Mouse (Mus musculus): Measurements from ENCODE around the gene Slc25a3.

DNA sequence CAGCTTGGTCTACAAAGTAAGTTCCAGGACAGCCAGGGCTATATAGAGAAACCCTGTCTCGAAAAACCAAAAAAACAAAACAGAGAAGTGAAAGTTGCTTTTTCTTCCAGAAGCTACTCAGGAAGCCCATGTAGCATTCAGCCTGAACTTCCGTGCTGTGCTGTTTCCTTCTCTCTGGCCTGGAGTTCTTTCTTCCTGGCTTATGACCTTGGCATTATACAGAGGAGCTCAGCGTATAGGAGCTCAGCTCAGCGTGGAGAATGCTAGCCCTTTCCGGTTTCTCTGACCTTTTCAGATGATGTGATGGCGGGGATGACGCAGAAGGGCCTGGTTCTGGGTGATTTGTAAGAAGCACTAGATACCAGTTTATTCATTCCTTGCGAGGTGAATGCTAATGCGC lies 13.5 kb upstream of the Slc25a3 start:
- no peak for TF ChIP-seq CTCF (IDR thresholded peaks at IDR 0.05; ENCODE audit: low read depth, low read length)
- no peak for TF ChIP-seq GATA1 (IDR thresholded peaks at IDR 0.05; ENCODE audit: borderline replicate concordance, low read length)
- no peak for TF ChIP-seq GATA2 (IDR thresholded peaks at IDR 0.05; ENCODE audit: borderline replicate concordance, low read depth, low read length)
- no peak for TF ChIP-seq TAL1 (conservative IDR thresholded peaks at IDR 0.05; ENCODE audit: low read depth, low read length)
- no peak for TF ChIP-seq POLR2AphosphoS5 (IDR thresholded peaks at IDR 0.05; ENCODE audit: insufficient replicate concordance, low read depth, low read length)

All from G1E (cell line).